Mouse (Mus musculus) heart, postnatal 0 days (tissue): ENCODE results near the gene Bhlhe23.

Source experiments
- CTCF ChIP-seq: IDR thresholded peaks from 2 replicates; pipeline ENCODE4 v1.5.1; 2016; ENCODE audit warnings: antibody characterized with exemption, control low read depth, low read depth
- EP300 ChIP-seq: IDR thresholded peaks from 2 replicates; pipeline ENCODE4 v1.6.1; 2016; ENCODE audit warnings: antibody characterized with exemption, low read depth

DNA sequence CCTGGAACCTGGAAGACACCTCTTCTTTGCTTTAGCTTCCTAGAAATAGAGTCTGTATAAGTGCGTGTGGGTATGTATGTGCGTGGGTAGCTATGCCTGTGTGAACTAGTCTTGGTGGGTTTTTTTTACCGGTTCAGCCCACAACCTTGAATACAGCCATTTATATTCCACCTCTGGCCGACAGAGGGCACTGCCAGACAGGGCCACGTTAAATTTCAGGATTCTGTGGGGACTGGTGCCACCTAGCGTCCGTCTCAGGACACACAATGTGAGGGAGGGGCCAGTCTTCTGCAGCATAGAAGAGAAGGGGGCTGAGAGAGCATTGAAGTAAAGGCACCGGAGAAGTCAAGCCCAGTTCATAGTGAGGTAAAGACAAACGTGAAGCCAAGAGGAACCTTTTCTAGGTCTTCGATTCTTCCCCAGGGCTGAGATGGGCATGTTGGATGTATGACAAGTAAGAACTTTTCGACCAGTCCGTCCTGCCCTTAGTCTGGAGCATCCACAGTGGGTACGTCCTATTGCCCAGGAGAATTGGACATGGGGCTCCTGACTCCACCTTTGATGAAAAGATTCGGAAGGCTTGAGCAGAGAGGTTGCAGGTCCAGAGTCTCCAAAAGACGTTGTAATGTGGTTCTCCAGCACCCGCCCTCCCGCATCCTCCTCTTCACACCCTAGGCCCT lies 31.3 kb downstream of the Bhlhe23 start:
- TF ChIP-seq CTCF (peak; percentile 100), EP300 (no peak)
